Mouse (Mus musculus) limb, embryonic 11.5 days (tissue): Measurements from ENCODE around the gene Nnat. TPM values are rescaled to one million over a fixed set of nuclear protein-coding genes. Genes with fewer than 3 reads are reported as not detected.
A peak's percentile ranks its signal among the peaks of the same experiment; 100 is the strongest.

Source experiments
- ATAC-seq: fragments of 200-750 bp; cut with Nextera tagmentation; 2 replicates; pipeline ENCODE4 v1.8.0; 2017; ENCODE audit warnings: low read depth; ENCODE audit not compliant: insufficient number of reproducible peaks, low FRiP score, low TSS enrichment
- DNase-seq: peaks from one replicate; pipeline ENCODE4 v3.0.0-alpha.2; 2015; ENCODE audit warnings: low spot score
- H3K27ac ChIP-seq: fragments of 300-500 bp; sonication (generic); replicated peaks from 2 replicates; pipeline ENCODE4 v1.5.1; 2014; ENCODE audit warnings: low read depth, mild to moderate bottlenecking, low read length
- H3K27me3 ChIP-seq: fragments of 300-500 bp; sonication (generic); 2 replicates; pipeline ENCODE4 v1.6.1; 2014; ENCODE audit warnings: mild to moderate bottlenecking, low read length, mixed read lengths; ENCODE audit not compliant: control insufficient read depth, insufficient read depth
- H3K36me3 ChIP-seq: fragments of 300-500 bp; sonication (generic); 2 replicates; pipeline ENCODE4 v1.6.1; 2014; ENCODE audit warnings: mild to moderate bottlenecking, low read length, moderate library complexity, mixed read lengths; ENCODE audit not compliant: control insufficient read depth, insufficient read depth
- H3K4me1 ChIP-seq: fragments of 300-500 bp; sonication (generic); 2 replicates; pipeline ENCODE4 v1.6.1; 2014; ENCODE audit warnings: low read length, mixed read lengths; ENCODE audit not compliant: control insufficient read depth, insufficient read depth
- H3K4me2 ChIP-seq: fragments of 300-500 bp; sonication (generic); 2 replicates; pipeline ENCODE4 v1.6.1; 2014; ENCODE audit warnings: low read depth, mild to moderate bottlenecking, moderate library complexity; ENCODE audit not compliant: severe bottlenecking
- H3K4me3 ChIP-seq: fragments of 300-500 bp; sonication (generic); 2 replicates; pipeline ENCODE4 v1.5.1; 2014; ENCODE audit warnings: low read depth, low read length
- H3K9ac ChIP-seq: fragments of 300-500 bp; sonication (generic); 2 replicates; pipeline ENCODE4 v1.6.1; 2014; ENCODE audit warnings: mild to moderate bottlenecking, low read length
- H3K9me3 ChIP-seq: fragments of 300-500 bp; sonication (generic); 2 replicates; pipeline ENCODE4 v1.6.1; 2016; ENCODE audit warnings: low read length; ENCODE audit not compliant: control insufficient read depth
- WGBS: fragments of 180-500 bp; shearing (Covaris S2); extraction: QIAGEN DNeasy Blood & Tissue Kit; methylation state at CpG from one replicate; pipeline ENCODE4 v1.1.7; 2014; 5-methylcytosine and 5-hydroxymethylcytosine counted together
- microRNA-seq: library from miRNA; unstranded; fragments of <30 nt; microRNA quantifications from one replicate; pipeline ENCODE4, GENCODE M21; 2016
- polyA plus RNA-seq: library from polyadenylated mRNA; unstranded; fragments of >200 nt; fragmentation: Nextera tagmentation; extraction: Ambion mirVana; gene quantifications from 2 replicates; pipeline ENCODE4 v1.2.1, GENCODE M21; 2014

The Nnat gene
- polyA plus RNA-seq, 1 experiment from 2014 or later, result 1,480 TPM

DNA sequence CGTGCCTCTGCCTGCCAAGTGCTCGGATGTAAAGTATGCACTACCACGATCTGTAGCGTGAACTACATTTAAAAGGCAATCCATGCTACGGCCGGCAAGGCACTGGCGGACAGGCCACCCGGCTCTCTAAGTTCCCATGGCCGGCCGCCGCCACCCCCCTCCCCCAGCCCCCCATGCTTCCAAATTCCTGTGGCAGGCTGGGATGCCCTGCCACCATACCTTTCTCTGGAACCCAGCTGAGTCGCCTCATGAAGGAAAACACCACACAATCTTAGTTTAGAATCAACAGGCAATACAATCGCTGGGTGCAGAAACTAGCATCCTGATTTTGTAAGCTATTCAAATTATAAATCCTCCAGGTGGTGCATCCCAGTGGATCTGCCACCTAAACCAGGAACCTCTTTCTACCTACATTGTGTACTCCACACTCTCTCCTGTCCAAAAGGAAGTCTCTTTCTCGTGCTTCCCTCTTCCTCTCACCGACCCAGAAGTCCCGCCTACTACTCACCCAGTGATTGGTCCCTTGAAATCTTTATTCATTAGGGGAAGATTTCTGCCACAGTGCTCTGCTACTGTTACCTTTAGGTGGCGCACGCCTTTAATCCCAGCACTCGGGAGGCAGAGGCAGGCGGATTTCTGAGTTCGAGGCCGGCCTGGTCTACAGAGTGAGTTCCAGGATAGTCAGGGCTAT is 37.1 kb downstream of the Nnat start:
- ATAC-seq (no peak), DNase-seq (no peak)
- Histone ChIP-seq H3K4me1 (no peaks in the 10 kb centered on the region), H3K9ac (no peak overlapping the region), H3K4me2 (no peak overlapping the region), H3K9me3 (no peaks in the 10 kb centered on the region), H3K36me3 (no peaks in the 10 kb centered on the region), H3K4me3 (no peak overlapping the region), H3K27me3 (no peaks in the 10 kb centered on the region), H3K27ac (no peak overlapping the region)
- 66% methylated on average over 22 of the region's 22 CpGs for WGBS

- no peaks in the 10 kb centered on the region for H3K36me3 ChIP-seq
- ATAC-seq (no peak), DNase-seq (no peak)
These were observed 41.6 kb downstream of the Nnat start for GRCm38 (mm10) chr2:157601435-157601839.

GRCm38 (mm10) chr2:157605025-157605675 is 45.3 kb downstream of the Nnat start:
- H3K9ac ChIP-seq, result no peak overlapping the region
- peak; percentile 91 for DNase-seq
- no peak overlapping the region for H3K4me2 ChIP-seq
- H3K27me3 ChIP-seq, result no peaks in the 10 kb centered on the region
- ATAC-seq, result no peak
- H3K9me3 ChIP-seq, result no peaks in the 10 kb centered on the region
- no peak overlapping the region for H3K4me3 ChIP-seq
- peaks cover 2% of the 10 kb centered on the region; the same call in 1 of the 2 replicates for H3K4me1 ChIP-seq
- WGBS, result 5% methylated on average over 18 of the region's 18 CpGs
- H3K27ac ChIP-seq, result no peak overlapping the region
- no peaks in the 10 kb centered on the region for H3K36me3 ChIP-seq

More at GRCm38 (mm10) chr2:157601435-157601839, 41.6 kb downstream of the Nnat start:
- Histone ChIP-seq H3K9ac (no peak overlapping the region), H3K27ac (no peak overlapping the region), H3K4me2 (no peak overlapping the region), H3K9me3 (no peaks in the 10 kb centered on the region), H3K4me3 (no peak overlapping the region), H3K27me3 (no peaks in the 10 kb centered on the region), H3K4me1 (no peaks in the 10 kb centered on the region)
- 80% methylated on average over 6 of the region's 6 CpGs for WGBS

GRCm38 (mm10) chr2:157607542-157608236 is 47.8 kb downstream of the Nnat start:
- WGBS, result 64% methylated on average over 9 of the region's 9 CpGs
- peaks cover 2% of the 10 kb centered on the region; the same call in 1 of the 2 replicates for H3K4me1 ChIP-seq
- H3K36me3 ChIP-seq, result no peaks in the 10 kb centered on the region
- no peak overlapping the region for H3K27ac ChIP-seq
- no peaks in the 10 kb centered on the region for H3K9me3 ChIP-seq
- ATAC-seq (no peak; the same call in 1 of the 2 replicates), DNase-seq (no peak)
- H3K27me3 ChIP-seq, result no peaks in the 10 kb centered on the region
- H3K4me2 ChIP-seq, result no peak overlapping the region
- H3K9ac ChIP-seq, result no peak overlapping the region
- no peak overlapping the region for H3K4me3 ChIP-seq

GRCm38 (mm10) chr2:157611735-157612134 is 51.9 kb downstream of the Nnat start:
- no peaks in the 10 kb centered on the region for H3K9me3 ChIP-seq
- no peak overlapping the region for H3K4me3 ChIP-seq
- H3K36me3 ChIP-seq, result no peaks in the 10 kb centered on the region
- H3K27ac ChIP-seq, result no peak overlapping the region
- H3K27me3 ChIP-seq, result no peaks in the 10 kb centered on the region
- peaks cover 2% of the 10 kb centered on the region; the same call in 1 of the 2 replicates for H3K4me1 ChIP-seq
- no peak overlapping the region for H3K9ac ChIP-seq
- ATAC-seq, result no peak
- DNase-seq, result no peak
- H3K4me2 ChIP-seq, result no peak overlapping the region
- WGBS, result 80% methylated on average over 3 of the region's 3 CpGs

Small RNAs within 50 kb of the gene (microRNA-seq; reads per million reads assigned to microRNA genes)
- gene Gm23134, result 7.0 reads per million, percentile 16 among the genes with 10 or more reads in this experiment

Other genes starting within 250 kb of the Nnat start
- gene Ghrh, start 212.6 kb upstream of the Nnat start, polyA plus RNA-seq, result not detected in 2 replicates
- 38.1 and 38.3 TPM in 2 replicates for gene Manbal, start 192.5 kb upstream of the Nnat start, polyA plus RNA-seq
- gene Src, start 141.6 kb upstream of the Nnat start, polyA plus RNA-seq, result 13.2 and 18.5 TPM in 2 replicates
- gene Blcap, start 11.2 kb downstream of the Nnat start, polyA plus RNA-seq, result 73.8 and 76.0 TPM in 2 replicates
- 87.9 and 88.6 TPM in 2 replicates for gene Ctnnbl1, start 177.3 kb downstream of the Nnat start, polyA plus RNA-seq